8 mouse cellular contexts compared by ENCODE assay signal in the genomic region with DNA sequence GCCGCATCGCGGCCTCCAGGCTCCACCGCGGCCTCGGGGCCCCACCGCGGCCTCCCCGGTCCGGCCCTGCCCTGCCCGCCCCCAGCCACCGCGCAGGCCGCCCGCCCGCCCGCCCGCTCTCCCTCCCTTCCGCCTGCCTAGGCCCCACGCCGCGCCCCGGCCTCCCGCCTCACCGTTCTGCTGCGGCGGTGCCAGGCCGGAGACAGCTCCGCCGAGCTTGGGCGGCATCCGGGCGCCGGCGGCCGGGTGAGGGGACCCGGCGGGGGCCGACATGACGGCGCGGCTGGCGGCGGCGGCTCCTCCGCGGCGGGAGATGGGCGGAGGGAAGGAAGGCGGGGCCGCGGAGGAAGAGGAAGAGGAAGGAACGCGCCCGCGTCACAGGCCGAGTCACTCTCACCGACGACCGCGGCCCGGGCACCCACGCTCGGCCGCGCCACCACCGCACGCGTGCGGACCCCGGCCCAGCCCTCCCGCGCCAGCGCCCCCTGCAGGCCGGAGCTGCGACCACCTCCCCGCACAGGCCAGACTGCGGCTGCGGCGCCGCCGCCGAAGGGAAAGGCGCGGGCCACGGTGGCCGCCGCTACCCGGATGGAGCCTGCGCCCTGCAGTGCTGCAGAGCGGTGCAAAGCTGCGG. TPM values are rescaled to one million over a fixed set of nuclear protein-coding genes. Genes with fewer than 3 reads are reported as not detected.
A peak's percentile ranks its signal among the peaks of the same experiment; 100 is the strongest.
DNase-seq lines count a peak whose midpoint lies in the region; ATAC-seq and TF ChIP-seq lines count a peak whose summit lies in the region.

No protein-coding gene starts in this region.

- TF ChIP-seq POLR2A in heart, adult 2 months (IDR thresholded peaks at IDR 0.05; ENCODE audit: insufficient read depth, low read depth, low read length), result peak; percentile 61; the same call in 1 of the 2 replicates

- H3K79me2 ChIP-seq in heart, adult 2 months (replicated peaks; ENCODE audit: control insufficient read depth, insufficient read depth, low read length), result no peaks in the 10 kb centered on the region; the same call in 1 of the 2 replicates

- ATAC-seq in embryonic facial prominence, embryonic 11.5 days (replicated peaks; ENCODE audit: insufficient number of reproducible peaks, low FRiP score, low TSS enrichment, low read depth), result peak; percentile 95

- no peaks in the 10 kb centered on the region for H3K9me3 ChIP-seq in embryonic facial prominence, embryonic 11.5 days (replicated peaks; ENCODE audit: control insufficient read depth, low read length)

- peak overlapping the region; percentile 96 for H3K27ac ChIP-seq in embryonic facial prominence, embryonic 11.5 days (replicated peaks; ENCODE audit: low read depth, low read length)
- peak overlapping the region; percentile 90 for H3K27ac ChIP-seq in heart, adult 2 months

- 0% methylated on average over 52 of the region's 92 CpGs for WGBS in embryonic facial prominence, embryonic 11.5 days
- WGBS in heart, adult 2 months, result 0% methylated on average over 51 of the region's 92 CpGs

- H3K27me3 ChIP-seq in embryonic facial prominence, embryonic 11.5 days (ENCODE audit: control insufficient read depth, insufficient read depth, low read length), result no peaks in the 10 kb centered on the region
- no peaks in the 10 kb centered on the region for H3K27me3 ChIP-seq in heart, adult 2 months (ENCODE audit: control insufficient read depth, insufficient read depth, low read length)

- H3K4me2 ChIP-seq in embryonic facial prominence, embryonic 11.5 days (ENCODE audit: low read depth, low read length), result peak overlapping the region; percentile 63

- DNase-seq in 3T3-L1 (ENCODE audit: low read depth, low spot score) (peak; percentile 60), liver (peak; percentile 85)
- peak; percentile 88 for DNase-seq in adrenal gland, postnatal 25 days
- DNase-seq in embryonic facial prominence, embryonic 11.5 days (ENCODE audit: low spot score), result peak; percentile 85
- peak; percentile 91 to 92 for DNase-seq in heart, adult 2 months
- DNase-seq in kidney, adult 8-10 months, result peak; percentile 67 to 76
- DNase-seq in monocyte, adult 2 months (ENCODE audit: low read depth in 1 of 2, low spot score in 2 of 2), result peak; percentile 17 to 67
- DNase-seq in spleen, postnatal 36 days (ENCODE audit: low spot score in 2 of 2), result peak; percentile 83 to 85

- TF ChIP-seq CTCF in heart, adult 2 months (IDR thresholded peaks at IDR 0.05), result peak; percentile 79

- peak overlapping the region; percentile 96 for H3K4me3 ChIP-seq in embryonic facial prominence, embryonic 11.5 days (ENCODE audit: low read depth, low read length)
- H3K4me3 ChIP-seq in heart, adult 2 months, result peak overlapping the region; percentile 69

- no peaks in the 10 kb centered on the region for H3K36me3 ChIP-seq in embryonic facial prominence, embryonic 11.5 days (replicated peaks; ENCODE audit: control insufficient read depth, insufficient read depth, low read depth, low read length)
- H3K36me3 ChIP-seq in heart, adult 2 months (ENCODE audit: control insufficient read depth, insufficient read depth, low read length), result peaks cover 7% of the 10 kb centered on the region; the same call in 1 of the 2 replicates

- no peak for TF ChIP-seq EP300 in heart, adult 2 months (IDR thresholded peaks at IDR 0.05; ENCODE audit: insufficient read depth, low read depth, low read length)

- intact Hi-C loops in heart, adult 2 months (cut with DNase I), result loop anchor here (5.0 kb wide), 3 partner anchors 158 to 228 kb away; a partner anchor contains a TSS

- no peaks in the 10 kb centered on the region for H3K4me1 ChIP-seq in embryonic facial prominence, embryonic 11.5 days (ENCODE audit: control insufficient read depth, insufficient read depth, low read length)
- peaks cover 14% of the 10 kb centered on the region for H3K4me1 ChIP-seq in heart, adult 2 months (ENCODE audit: control insufficient read depth, insufficient read depth, low read length)

- peak overlapping the region; percentile 97 for H3K9ac ChIP-seq in embryonic facial prominence, embryonic 11.5 days (replicated peaks; ENCODE audit: low read length)
- H3K9ac ChIP-seq in heart, adult 2 months (ENCODE audit: low read depth, low read length), result peak overlapping the region; percentile 96

RNA-seq across cellular contexts. Expression of a gene that starts 0.8 kb away (rescaled TPM):
- 75.9 and 77.0 TPM in 2 replicates for total RNA-seq in adrenal gland, postnatal 25 days (2021)
- polyA plus RNA-seq in embryonic facial prominence, embryonic 11.5 days (2014; fragmentation: Nextera tagmentation; extraction: Ambion mirVana), result 24.8 and 33.1 TPM in 2 replicates
- total RNA-seq in heart, adult 2 months (2021), result 10 to 100 TPM; 30.8 to 33.2 TPM
- polyA plus RNA-seq in heart, adult 2 months (2012; rRNA removed), result 29.8 and 36.2 TPM in 2 replicates

Comparison
In these comparisons a context has a peak if more than half of its experiments do, and no peak if none do; other contexts are left out.
1. Peak in every context shown above with its lines: DNase-seq, ATAC-seq, H3K4me3 ChIP-seq and H3K27ac ChIP-seq.